Mouse (Mus musculus) ES-Bruce4 (cell line): ENCODE data around the gene Cfap20.

Source experiments
- CTCF ChIP-seq: IDR thresholded peaks from one replicate; pipeline ENCODE4 v1.8.1; 2011; ENCODE audit warnings: low read depth, low read length
- EP300 ChIP-seq: IDR thresholded peaks from 2 replicates; pipeline ENCODE4 v1.6.1; 2011; ENCODE audit warnings: low read depth, low read length; ENCODE audit not compliant: insufficient read depth

GRCm38 (mm10) chr8:95439421-95439820 lies 4.8 kb upstream of the Cfap20 start:
- TF ChIP-seq CTCF, result no peak
- no peak for TF ChIP-seq EP300
